Mouse (Mus musculus): ENCODE measurements around the gene Rarb.

- TF ChIP-seq CTCF (IDR thresholded peaks at IDR 0.05; ENCODE audit: insufficient read depth, low read depth, low read length) (no peak), POLR2A (IDR thresholded peaks at IDR 0.05; ENCODE audit: insufficient read depth, low read depth, low read length) (no peak)
These were observed 381.6 kb downstream of the Rarb start for GRCm38 (mm10) chr14:16437386-16437785.
